Mouse (Mus musculus) liver, adult 2 months (tissue): Measurements from ENCODE around the gene Wipf2.

Experiments used
- CTCF ChIP-seq: fragments of 200-500 bp; IDR thresholded peaks from 2 replicates; pipeline ENCODE4 v1.5.1; 2011; ENCODE audit warnings: low read depth, low read length, control low read depth
- POLR2A ChIP-seq: fragments of 200-500 bp; IDR thresholded peaks from 2 replicates; pipeline ENCODE4 v1.6.1; 2011; ENCODE audit warnings: low read length, control low read depth; ENCODE audit not compliant: insufficient read depth; ENCODE audit errors: extremely low read depth

GRCm38 (mm10) chr11:98839402-98839801 lies 24.0 kb upstream of the Wipf2 start:
- TF ChIP-seq CTCF (no peak), POLR2A (no peak)
